Mouse (Mus musculus): ENCODE data around the gene Zfp513.

Gene Zfp513

GRCm38 (mm10) chr5:31200327-31200768 lies 1.8 kb downstream of the Zfp513 start:
- no peak for DNase-seq (ENCODE audit: low spot score)

- no peak for DNase-seq (ENCODE audit: low spot score)
Observed at GRCm38 (mm10) chr5:31199893-31200292, 2.2 kb downstream of the Zfp513 start.

- DNase-seq (ENCODE audit: low spot score), result no peak
Observed at GRCm38 (mm10) chr5:31199321-31199892, 2.7 kb downstream of the Zfp513 start.

GRCm38 (mm10) chr5:31198616-31199320 lies 3.3 kb downstream of the Zfp513 start:
- DNase-seq (ENCODE audit: low spot score), result no peak

- no peak for DNase-seq (ENCODE audit: low spot score)
Observed at GRCm38 (mm10) chr5:31198170-31198569, 3.9 kb downstream of the Zfp513 start.

- DNase-seq (ENCODE audit: low spot score), result no peak
Observed at GRCm38 (mm10) chr5:31197072-31197471, 5.0 kb downstream of the Zfp513 start.

- no peak for DNase-seq (ENCODE audit: low spot score)
Observed at GRCm38 (mm10) chr5:31196207-31196606, 5.9 kb downstream of the Zfp513 start.

- DNase-seq (ENCODE audit: low spot score), result no peak
Observed at GRCm38 (mm10) chr5:31195671-31196070, 6.4 kb downstream of the Zfp513 start.

- no peak for DNase-seq (ENCODE audit: low spot score)
Observed at GRCm38 (mm10) chr5:31194486-31195485, 7.3 kb downstream of the Zfp513 start.

GRCm38 (mm10) chr5:31193631-31194281 lies 8.3 kb downstream of the Zfp513 start:
- no peak for DNase-seq (ENCODE audit: low spot score)

- DNase-seq (ENCODE audit: low spot score), result peak; percentile 99
Observed at GRCm38 (mm10) chr5:31192939-31193630, 9.0 kb downstream of the Zfp513 start, which contains the start of the genes Snx17 and Eif2b4. Snx17 (plus strand) TSS chr5:31193227. Eif2b4 (minus strand) TSS chr5:31193430.

- DNase-seq (ENCODE audit: low spot score), result peak; percentile 78
Observed at GRCm38 (mm10) chr5:31192045-31192938, 9.8 kb downstream of the Zfp513 start.

- no peak for DNase-seq (ENCODE audit: low spot score)
Observed at GRCm38 (mm10) chr5:31190201-31190600, 11.9 kb downstream of the Zfp513 start.

GRCm38 (mm10) chr5:31188223-31188840 lies 13.8 kb downstream of the Zfp513 start:
- DNase-seq (ENCODE audit: low spot score), result peak; percentile 58

GRCm38 (mm10) chr5:31183678-31184077 lies 18.4 kb downstream of the Zfp513 start:
- no peak for DNase-seq (ENCODE audit: low spot score)

- no peak for DNase-seq (ENCODE audit: low spot score)
Observed at GRCm38 (mm10) chr5:31181183-31181770, 20.8 kb downstream of the Zfp513 start.

- peak; percentile 97 for DNase-seq (ENCODE audit: low spot score)
Observed at GRCm38 (mm10) chr5:31179766-31180630, 22.1 kb downstream of the Zfp513 start, which contains the start of the genes Gm29609 and Gtf3c2. Gm29609 (minus strand) TSS chr5:31179911. Gtf3c2 (minus strand) TSS chr5:31180144.

GRCm38 (mm10) chr5:31179301-31179765 lies 22.8 kb downstream of the Zfp513 start:
- DNase-seq (ENCODE audit: low spot score), result no peak
